8 mouse cellular contexts compared by ENCODE assay signal in the genomic region with DNA sequence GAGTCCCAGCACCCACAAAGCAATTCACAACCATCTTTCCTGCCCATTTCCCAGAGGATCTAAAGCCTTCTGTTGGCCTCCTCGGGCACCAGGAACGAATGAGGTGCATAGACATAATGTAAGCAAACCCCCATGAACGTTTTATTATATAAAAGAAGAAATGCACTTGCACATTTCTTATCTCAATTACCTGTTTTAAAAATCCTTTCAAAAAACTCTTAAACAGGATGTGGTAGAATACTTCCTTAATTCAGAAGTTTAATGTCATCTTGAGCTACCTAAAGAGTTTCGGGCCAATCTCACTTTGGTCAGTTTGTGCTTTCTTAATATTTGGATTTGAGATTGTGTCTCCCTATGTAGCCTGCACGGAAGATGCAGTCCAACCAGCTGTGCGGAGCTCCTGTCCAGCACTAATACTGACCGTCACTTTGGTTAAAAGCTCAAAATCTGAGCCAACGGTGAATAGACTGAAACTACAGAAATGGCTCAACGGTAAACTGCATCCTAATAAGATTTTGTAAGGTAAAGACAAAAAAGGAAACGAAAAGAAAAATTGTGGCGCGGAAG. TPM values are rescaled to one million over a fixed set of nuclear protein-coding genes. Genes with fewer than 3 reads are reported as not detected.
DNase-seq lines count a peak whose midpoint lies in the region; ATAC-seq and TF ChIP-seq lines count a peak whose summit lies in the region.

No protein-coding gene starts in this region.

- peak overlapping the region; percentile 90 for H3K4me3 ChIP-seq in heart, embryonic 11.5 days (ENCODE audit: low read depth, low read length)
- peak overlapping the region; percentile 77 for H3K4me3 ChIP-seq in forebrain, postnatal 0 days (ENCODE audit: low read depth, low read length)
- H3K4me3 ChIP-seq in megakaryocyte, embryonic 14.5 days (replicated peaks): peak overlapping the region; percentile 96

- H3K27ac ChIP-seq in heart, embryonic 11.5 days (ENCODE audit: low read depth, low read length): peak overlapping the region; percentile 97
- H3K27ac ChIP-seq in forebrain, postnatal 0 days (ENCODE audit: low read depth, low read length): peak overlapping the region; percentile 97

- peak overlapping the region; percentile 94 for H3K9ac ChIP-seq in heart, embryonic 11.5 days (ENCODE audit: low read depth, low read length)
- H3K9ac ChIP-seq in forebrain, postnatal 0 days: peak overlapping the region; percentile 94

- no peak for ATAC-seq in heart, embryonic 11.5 days (replicated peaks; ENCODE audit: insufficient number of reproducible peaks, low FRiP score, low TSS enrichment)
- ATAC-seq in CD4-positive, CD25-positive, alpha-beta regulatory T cell, adult 4 months: peak; percentile 50
- ATAC-seq in forebrain, postnatal 0 days: no peak
- ATAC-seq in megakaryocyte progenitor cell, adult 5-6 weeks (replicated peaks; ENCODE audit: poor library complexity): no peak

- H3K27me3 ChIP-seq in heart, embryonic 11.5 days (ENCODE audit: control insufficient read depth, insufficient read depth, low read length): no peaks in the 10 kb centered on the region
- no peaks in the 10 kb centered on the region for H3K27me3 ChIP-seq in forebrain, postnatal 0 days (ENCODE audit: insufficient read depth, low read length)
- H3K27me3 ChIP-seq in megakaryocyte, embryonic 14.5 days (replicated peaks): no peaks in the 10 kb centered on the region

- peak overlapping the region; percentile 76 for H3K4me2 ChIP-seq in heart, embryonic 11.5 days
- peak overlapping the region; percentile 49 for H3K4me2 ChIP-seq in forebrain, postnatal 0 days (ENCODE audit: low read depth)

- DNase-seq in heart, adult 11 months: no peak
- DNase-seq in forebrain, postnatal 0 days: no peak
- no peak for DNase-seq in thymus, postnatal 4 days
- DNase-seq in gastrocnemius, postnatal 10 days: no peak

- H3K9me3 ChIP-seq in heart, embryonic 11.5 days (replicated peaks; ENCODE audit: control insufficient read depth, low read length): no peaks in the 10 kb centered on the region
- no peaks in the 10 kb centered on the region for H3K9me3 ChIP-seq in forebrain, postnatal 0 days (ENCODE audit: low read length)
- no peaks in the 10 kb centered on the region for H3K9me3 ChIP-seq in megakaryocyte, embryonic 14.5 days

- TF ChIP-seq CTCF in forebrain, postnatal 0 days (IDR thresholded peaks at IDR 0.05; ENCODE audit: low read depth): no peak

- 14% methylated on average over 12 of the region's 12 CpGs for WGBS in heart, embryonic 11.5 days (ENCODE audit: insufficient replicate concordance)
- 14% methylated on average over 12 of the region's 12 CpGs for WGBS in forebrain, postnatal 0 days

- H3K4me1 ChIP-seq in heart, embryonic 11.5 days (ENCODE audit: control insufficient read depth, insufficient read depth, low read length): peaks cover 31% of the 10 kb centered on the region
- H3K4me1 ChIP-seq in forebrain, postnatal 0 days (ENCODE audit: insufficient read depth): peaks cover 20% of the 10 kb centered on the region
- peaks cover 79% of the 10 kb centered on the region for H3K4me1 ChIP-seq in megakaryocyte, embryonic 14.5 days

- H3K36me3 ChIP-seq in heart, embryonic 11.5 days (ENCODE audit: control insufficient read depth, insufficient read depth, low read length): peaks cover 40% of the 10 kb centered on the region
- peaks cover 21% of the 10 kb centered on the region for H3K36me3 ChIP-seq in forebrain, postnatal 0 days (ENCODE audit: insufficient read depth)
- peaks cover 73% of the 10 kb centered on the region for H3K36me3 ChIP-seq in megakaryocyte, embryonic 14.5 days (replicated peaks; ENCODE audit: low read length)

RNA-seq across cellular contexts. Expression of a gene that starts 1.0 kb away (rescaled TPM):
- polyA plus RNA-seq in heart, embryonic 11.5 days (2014; fragmentation: Nextera tagmentation; extraction: Ambion mirVana): 92.0 and 96.9 TPM in 2 replicates
- polyA plus RNA-seq in CD4-positive, CD25-positive, alpha-beta regulatory T cell, adult 4 months (2017; shearing (Covaris generic)): 10 to 100 TPM; 60.2 to 63.7 TPM
- 136 and 153 TPM in 2 replicates for total RNA-seq in forebrain, postnatal 0 days (2014; rRNA removed)
- polyA plus RNA-seq in forebrain, postnatal 0 days (2015; fragmentation: Nextera tagmentation; extraction: Ambion mirVana): 52.3 and 55.6 TPM in 2 replicates
- polyA plus RNA-seq in megakaryocyte, embryonic 14.5 days (2012; ENCODE audit: insufficient read depth, low replicate concordance): 163 and 271 TPM in 2 replicates
- 10 to 100 TPM; 58.1 to 93.2 TPM for total RNA-seq in gastrocnemius, postnatal 10 days (2021)
- total RNA-seq in megakaryocyte progenitor cell, adult 5-6 weeks (2015): 133 and 143 TPM in 2 replicates
- 241 and 321 TPM in 2 replicates for total RNA-seq in megakaryocyte progenitor cell, adult 5-6 weeks (2017)

RNA-seq across cellular contexts. Expression of a gene that starts 7.7 kb away (rescaled TPM):
- 36.7 and 41.1 TPM in 2 replicates for polyA plus RNA-seq in heart, embryonic 11.5 days (2014; fragmentation: Nextera tagmentation; extraction: Ambion mirVana)
- polyA plus RNA-seq in CD4-positive, CD25-positive, alpha-beta regulatory T cell, adult 4 months (2017; shearing (Covaris generic)): 1 to 10 TPM; 1.0 to 1.7 TPM
- total RNA-seq in forebrain, postnatal 0 days (2014; rRNA removed): 10.8 and 11.4 TPM in 2 replicates
- polyA plus RNA-seq in forebrain, postnatal 0 days (2015; fragmentation: Nextera tagmentation; extraction: Ambion mirVana): 9.9 and 11.6 TPM in 2 replicates
- polyA plus RNA-seq in megakaryocyte, embryonic 14.5 days (2012; ENCODE audit: insufficient read depth, low replicate concordance): 35.0 and 68.0 TPM in 2 replicates
- 10 to 100 TPM; 13.1 to 17.3 TPM for total RNA-seq in gastrocnemius, postnatal 10 days (2021)
- total RNA-seq in megakaryocyte progenitor cell, adult 5-6 weeks (2015): 4.0 and 6.7 TPM in 2 replicates
- total RNA-seq in megakaryocyte progenitor cell, adult 5-6 weeks (2017): 7.1 and 7.5 TPM in 2 replicates

RNA-seq across cellular contexts. Expression of a gene that starts 12.1 kb away (rescaled TPM):
- 9.1 and 10.3 TPM in 2 replicates for polyA plus RNA-seq in heart, embryonic 11.5 days (2014; fragmentation: Nextera tagmentation; extraction: Ambion mirVana)
- 1 to 10 TPM in 1 of 2 experiments, under 1 TPM in 1; 0.65 to 1.3 TPM for polyA plus RNA-seq in CD4-positive, CD25-positive, alpha-beta regulatory T cell, adult 4 months (2017; shearing (Covaris generic))
- total RNA-seq in forebrain, postnatal 0 days (2014; rRNA removed): 15.2 and 16.2 TPM in 2 replicates
- polyA plus RNA-seq in forebrain, postnatal 0 days (2015; fragmentation: Nextera tagmentation; extraction: Ambion mirVana): 15.8 and 23.4 TPM in 2 replicates
- 278 and 294 TPM in 2 replicates for polyA plus RNA-seq in megakaryocyte, embryonic 14.5 days (2012; ENCODE audit: insufficient read depth, low replicate concordance)
- total RNA-seq in gastrocnemius, postnatal 10 days (2021): 10 to 100 TPM; 37.2 to 43.6 TPM
- 0.61 and 2.9 TPM in 2 replicates for total RNA-seq in megakaryocyte progenitor cell, adult 5-6 weeks (2015)
- 1.3 and 3.8 TPM in 2 replicates for total RNA-seq in megakaryocyte progenitor cell, adult 5-6 weeks (2017)

RNA-seq across cellular contexts. Expression of a gene that starts 19.2 kb away (rescaled TPM):
- polyA plus RNA-seq in heart, embryonic 11.5 days (2014; fragmentation: Nextera tagmentation; extraction: Ambion mirVana): 20.3 and 22.2 TPM in 2 replicates
- polyA plus RNA-seq in CD4-positive, CD25-positive, alpha-beta regulatory T cell, adult 4 months (2017; shearing (Covaris generic)): under 1 TPM in 1 of 2 experiments, not detected in 1; 0.16 TPM
- total RNA-seq in forebrain, postnatal 0 days (2014; rRNA removed): 48.4 and 73.2 TPM in 2 replicates
- 44.3 and 69.1 TPM in 2 replicates for polyA plus RNA-seq in forebrain, postnatal 0 days (2015; fragmentation: Nextera tagmentation; extraction: Ambion mirVana)
- polyA plus RNA-seq in megakaryocyte, embryonic 14.5 days (2012; ENCODE audit: insufficient read depth, low replicate concordance): 206 and 642 TPM in 2 replicates
- total RNA-seq in gastrocnemius, postnatal 10 days (2021): 10 to 100 TPM; 62.4 to 68.2 TPM
- 0.67 and 2.3 TPM in 2 replicates for total RNA-seq in megakaryocyte progenitor cell, adult 5-6 weeks (2015)
- total RNA-seq in megakaryocyte progenitor cell, adult 5-6 weeks (2017): under 0.01 TPM in 1 of 2 replicates, not detected in the other

RNA-seq across cellular contexts. Expression of a gene that starts 26.9 kb away (rescaled TPM):
- polyA plus RNA-seq in heart, embryonic 11.5 days (2014; fragmentation: Nextera tagmentation; extraction: Ambion mirVana): 5.1 and 5.6 TPM in 2 replicates
- 10 to 100 TPM in 1 of 2 experiments, 1 to 10 TPM in 1; 9.2 to 16.7 TPM for polyA plus RNA-seq in CD4-positive, CD25-positive, alpha-beta regulatory T cell, adult 4 months (2017; shearing (Covaris generic))
- 19.3 and 21.8 TPM in 2 replicates for total RNA-seq in forebrain, postnatal 0 days (2014; rRNA removed)
- polyA plus RNA-seq in forebrain, postnatal 0 days (2015; fragmentation: Nextera tagmentation; extraction: Ambion mirVana): 12.5 and 18.4 TPM in 2 replicates
- 2.5 and 6.4 TPM in 2 replicates for polyA plus RNA-seq in megakaryocyte, embryonic 14.5 days (2012; ENCODE audit: insufficient read depth, low replicate concordance)
- total RNA-seq in gastrocnemius, postnatal 10 days (2021): 1 to 10 TPM; 4.2 to 7.4 TPM
- total RNA-seq in megakaryocyte progenitor cell, adult 5-6 weeks (2015): 2.4 and 4.4 TPM in 2 replicates
- total RNA-seq in megakaryocyte progenitor cell, adult 5-6 weeks (2017): 5.3 and 5.7 TPM in 2 replicates

Comparison
In these comparisons a context has a peak if more than half of its experiments do, and no peak if none do; other contexts are left out.
1. RNA of a gene that starts 12.1 kb away (polyA plus RNA-seq): 278 to 294 TPM in megakaryocyte, embryonic 14.5 days; 15.8 to 23.4 TPM in forebrain, postnatal 0 days, 9.1 to 10.3 TPM in heart, embryonic 11.5 days and 0.65 to 1.3 TPM in CD4-positive, CD25-positive, alpha-beta regulatory T cell, adult 4 months; every median in the first group is over 10 times any median in the second.
2. Peak in every context shown above with its lines, with median percentiles within 50 percentile points of each other: H3K4me3 ChIP-seq.